Mouse (Mus musculus) liver, postnatal 0 days (tissue): Measurements from ENCODE around the gene C1rl.

Experiments used
- CTCF ChIP-seq: sonication (generic); IDR thresholded peaks from 2 replicates; pipeline ENCODE4 v1.5.1; 2016; ENCODE audit warnings: antibody characterized with exemption, low read depth
- EP300 ChIP-seq: IDR thresholded peaks from 2 replicates; pipeline ENCODE4 v1.6.1; 2016; ENCODE audit warnings: antibody characterized with exemption, low read depth, mild to moderate bottlenecking

- TF ChIP-seq CTCF, result no peak
- TF ChIP-seq EP300, result no peak
These were observed 43.1 kb upstream of the C1rl start for GRCm38 (mm10) chr6:124449668-124450383.
